Mouse (Mus musculus) hindbrain, postnatal 0 days (tissue): ENCODE results near the gene Cacng7. TPM values are rescaled to one million over a fixed set of nuclear protein-coding genes. Genes with fewer than 3 reads are reported as not detected.
"Not testable (repeated sequence)": the region's sequence is repeated elsewhere in the genome, so short reads cannot be mapped to it uniquely, and the experiment has no call there.

Source experiments
- ATAC-seq: fragments of 200-750 bp; cut with Nextera tagmentation; 2 replicates; pipeline ENCODE4 v1.8.0; 2017; ENCODE audit warnings: mild to moderate bottlenecking, moderate TSS enrichment, moderate library complexity
- DNase-seq: peaks from one replicate; pipeline ENCODE4 v3.0.0-alpha.2; 2015; ENCODE audit warnings: low spot score
- H3K27ac ChIP-seq: fragments of 300-500 bp; sonication (generic); 2 replicates; pipeline ENCODE4 v1.5.1; 2014; ENCODE audit warnings: mild to moderate bottlenecking
- H3K27me3 ChIP-seq: fragments of 300-500 bp; sonication (generic); 2 replicates; pipeline ENCODE4 v1.6.1; 2014; ENCODE audit warnings: low read length, mixed read lengths; ENCODE audit not compliant: insufficient read depth
- H3K36me3 ChIP-seq: fragments of 300-500 bp; sonication (generic); 2 replicates; pipeline ENCODE4 v1.6.1; 2014; ENCODE audit warnings: low read length, mixed read lengths; ENCODE audit not compliant: insufficient read depth
- H3K4me1 ChIP-seq: fragments of 300-500 bp; sonication (generic); 2 replicates; pipeline ENCODE4 v1.6.1; 2014; ENCODE audit warnings: antibody characterized with exemption, low read length, mixed read lengths; ENCODE audit not compliant: insufficient read depth
- H3K4me2 ChIP-seq: fragments of 300-500 bp; sonication (generic); 2 replicates; pipeline ENCODE4 v1.6.1; 2014; ENCODE audit warnings: low read depth, mild to moderate bottlenecking, low read length, moderate library complexity, mixed read lengths
- H3K4me3 ChIP-seq: fragments of 300-500 bp; sonication (generic); 2 replicates; pipeline ENCODE4 v1.5.1; 2014; ENCODE audit warnings: low read length
- H3K9ac ChIP-seq: fragments of 300-500 bp; sonication (generic); replicated peaks from 2 replicates; pipeline ENCODE4 v1.6.1; 2014; ENCODE audit warnings: mild to moderate bottlenecking, low read length, moderate library complexity, mixed read lengths
- H3K9me3 ChIP-seq: fragments of 300-500 bp; sonication (generic); 2 replicates; pipeline ENCODE4 v1.6.1; 2016; ENCODE audit warnings: low read length, mixed read lengths
- CTCF ChIP-seq: IDR thresholded peaks from 2 replicates; pipeline ENCODE4 v1.5.1; 2016; ENCODE audit warnings: antibody characterized with exemption, control low read depth, low read depth
- WGBS: fragments of 180-500 bp; shearing (Covaris S2); extraction: QIAGEN DNeasy Blood & Tissue Kit; methylation state at CpG from one replicate; pipeline ENCODE4 v1.1.7; 2014; 5-methylcytosine and 5-hydroxymethylcytosine counted together
- polyA plus RNA-seq: library from polyadenylated mRNA; unstranded; fragments of >200 nt; fragmentation: Nextera tagmentation; extraction: Ambion mirVana; gene quantifications from 2 replicates; pipeline ENCODE4 v1.2.1, GENCODE M21; 2015
- total RNA-seq: library from RNA; depleted of rRNA; stranded (reverse); fragments of >200 nt; gene quantifications from 2 replicates; pipeline ENCODE4 v1.2.3, GENCODE M21; 2014

Cacng7 gene
- total and polyA plus RNA-seq, 2 experiments from 2014 or later: 4.0 to 115 TPM

- Histone ChIP-seq H3K4me3 (peak overlapping the region; percentile 50), H3K9me3 (no peaks in the 10 kb centered on the region), H3K36me3 (0 out of 2 replicates have a peak, but pooled peaks cover 3% of the 10 kb centered on the region), H3K9ac (peak overlapping the region; percentile 56), H3K4me2 (peak overlapping the region; percentile 76), H3K27ac (peak overlapping the region; percentile 21; the same call in 1 of the 2 replicates), H3K4me1 (peaks cover 14% of the 10 kb centered on the region), H3K27me3 (no peaks in the 10 kb centered on the region)
- peak; percentile 27 for ATAC-seq
- no peak for DNase-seq
- 3% methylated on average over 12 of the region's 12 CpGs for WGBS
- no peak for TF ChIP-seq CTCF
Measured at GRCm38 (mm10) chr7:3391081-3391451, 58.3 kb downstream of the Cacng7 start.

GRCm38 (mm10) chr7:3391809-3392208 is 59.1 kb downstream of the Cacng7 start:
- ATAC-seq: 0 out of 2 replicates have a peak, but pooled peaks have one; percentile 33
- Histone ChIP-seq H3K9ac (peak overlapping the region; percentile 56; the same call in 1 of the 2 replicates), H3K4me2 (peak overlapping the region; percentile 76), H3K9me3 (no peaks in the 10 kb centered on the region), H3K27me3 (no peaks in the 10 kb centered on the region), H3K27ac (no peak overlapping the region), H3K4me3 (peak overlapping the region; percentile 50), H3K36me3 (0 out of 2 replicates have a peak, but pooled peaks cover 3% of the 10 kb centered on the region), H3K4me1 (peaks cover 14% of the 10 kb centered on the region)
- no peak for TF ChIP-seq CTCF
- peak; percentile 41 for DNase-seq
- WGBS: 11% methylated on average over 4 of the region's 4 CpGs

- ATAC-seq (no peak), DNase-seq (no peak)
- no peak overlapping the region for H3K9ac ChIP-seq
- TF ChIP-seq CTCF: no peak
- peaks cover 5% of the 10 kb centered on the region; the same call in 1 of the 2 replicates for H3K4me1 ChIP-seq
- WGBS: 39% methylated on average over 10 of the region's 10 CpGs
- no peak overlapping the region for H3K27ac ChIP-seq
- no peak overlapping the region for H3K4me3 ChIP-seq
- H3K9me3 ChIP-seq: no peaks in the 10 kb centered on the region
- peak overlapping the region; percentile 23 for H3K4me2 ChIP-seq
- 0 out of 2 replicates have a peak, but pooled peaks cover 3% of the 10 kb centered on the region for H3K36me3 ChIP-seq
- no peaks in the 10 kb centered on the region for H3K27me3 ChIP-seq
Measured at GRCm38 (mm10) chr7:3397355-3397754, 64.6 kb downstream of the Cacng7 start.

DNA sequence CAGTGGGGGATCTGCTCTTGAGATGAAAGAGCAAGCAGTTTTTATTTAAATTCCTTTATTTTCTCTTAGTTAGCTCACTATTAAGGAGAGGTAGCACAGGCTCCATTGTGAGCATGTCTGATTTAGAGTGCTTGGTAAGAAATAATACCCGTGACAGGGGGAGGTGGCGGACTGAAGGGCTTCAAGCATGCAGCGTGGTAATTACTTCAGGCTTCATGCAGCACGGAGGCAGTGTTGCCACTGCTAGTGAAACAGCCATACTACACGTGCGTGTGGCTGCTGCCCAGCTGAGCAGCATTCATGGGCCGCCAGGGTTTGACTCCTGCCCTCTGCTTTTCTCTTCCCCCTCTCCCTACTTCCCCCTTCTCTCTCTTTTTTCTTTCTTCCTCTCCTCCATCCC is 65.0 kb downstream of the Cacng7 start:
- peak overlapping the region; percentile 23 for H3K4me2 ChIP-seq
- 14% methylated on average over 7 of the region's 7 CpGs for WGBS
- ATAC-seq (no peak; the same call in 1 of the 2 replicates), DNase-seq (peak; percentile 29)
- no peak for TF ChIP-seq CTCF
- no peak overlapping the region for H3K4me3 ChIP-seq
- no peaks in the 10 kb centered on the region for H3K9me3 ChIP-seq
- no peak overlapping the region for H3K9ac ChIP-seq
- H3K27me3 ChIP-seq: no peaks in the 10 kb centered on the region
- H3K4me1 ChIP-seq: peaks cover 4% of the 10 kb centered on the region; the same call in 1 of the 2 replicates
- H3K27ac ChIP-seq: no peak overlapping the region
- 0 out of 2 replicates have a peak, but pooled peaks cover 3% of the 10 kb centered on the region for H3K36me3 ChIP-seq

DNA sequence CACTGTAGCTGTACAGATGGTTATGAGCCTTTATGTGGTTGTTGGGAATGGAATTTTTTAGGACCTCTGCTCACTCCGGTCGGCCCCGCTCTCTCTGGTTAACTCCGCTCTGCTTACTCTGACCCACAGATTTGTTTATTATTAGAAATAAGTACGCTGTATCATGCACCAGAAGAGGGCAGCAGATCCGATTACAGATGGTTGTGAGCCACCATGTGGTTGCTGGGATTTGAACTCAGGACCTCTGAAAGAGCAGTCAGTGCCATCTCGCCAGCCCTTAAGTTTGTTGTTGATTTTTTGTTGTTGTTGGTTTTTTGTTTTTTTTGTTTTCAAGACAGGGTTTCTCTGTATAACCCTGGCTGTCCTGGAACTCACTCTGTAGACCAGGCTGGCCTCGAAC is 65.6 kb downstream of the Cacng7 start:
- H3K4me2 ChIP-seq, H3K36me3 ChIP-seq, H3K4me3 ChIP-seq, H3K4me1 ChIP-seq, ATAC-seq, H3K9ac ChIP-seq, DNase-seq, H3K9me3 ChIP-seq, H3K27me3 ChIP-seq, H3K27ac ChIP-seq: not testable (repeated sequence)
- 92% methylated on average over 8 of the region's 8 CpGs for WGBS

DNA sequence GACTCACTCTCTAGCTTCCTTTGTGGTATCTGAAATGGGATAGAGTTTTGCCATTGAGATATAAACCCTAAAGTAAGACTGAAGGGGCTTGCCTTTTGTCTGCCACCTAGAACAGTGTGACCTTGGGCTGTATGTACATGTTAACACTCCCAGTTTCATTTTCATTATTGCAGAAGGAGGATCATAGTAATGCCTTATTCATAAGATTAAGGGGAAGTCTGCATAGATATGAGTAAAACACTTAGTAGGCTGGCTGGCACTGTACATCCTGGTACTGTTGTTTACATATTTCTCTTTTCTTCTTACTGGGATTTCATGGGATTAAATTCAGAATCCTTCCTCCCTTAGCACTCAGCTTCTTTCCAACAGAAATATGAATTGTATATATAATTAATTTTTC is 67.2 kb downstream of the Cacng7 start:
- H3K27me3 ChIP-seq: no peaks in the 10 kb centered on the region
- TF ChIP-seq CTCF: no peak
- no peak overlapping the region for H3K4me3 ChIP-seq
- peaks cover 4% of the 10 kb centered on the region; the same call in 1 of the 2 replicates for H3K4me1 ChIP-seq
- no peak overlapping the region for H3K4me2 ChIP-seq
- ATAC-seq (no peak), DNase-seq (no peak)
- no peak overlapping the region for H3K9ac ChIP-seq
- H3K36me3 ChIP-seq: 0 out of 2 replicates have a peak, but pooled peaks cover 3% of the 10 kb centered on the region
- no peak overlapping the region for H3K27ac ChIP-seq
- no peaks in the 10 kb centered on the region for H3K9me3 ChIP-seq

DNA sequence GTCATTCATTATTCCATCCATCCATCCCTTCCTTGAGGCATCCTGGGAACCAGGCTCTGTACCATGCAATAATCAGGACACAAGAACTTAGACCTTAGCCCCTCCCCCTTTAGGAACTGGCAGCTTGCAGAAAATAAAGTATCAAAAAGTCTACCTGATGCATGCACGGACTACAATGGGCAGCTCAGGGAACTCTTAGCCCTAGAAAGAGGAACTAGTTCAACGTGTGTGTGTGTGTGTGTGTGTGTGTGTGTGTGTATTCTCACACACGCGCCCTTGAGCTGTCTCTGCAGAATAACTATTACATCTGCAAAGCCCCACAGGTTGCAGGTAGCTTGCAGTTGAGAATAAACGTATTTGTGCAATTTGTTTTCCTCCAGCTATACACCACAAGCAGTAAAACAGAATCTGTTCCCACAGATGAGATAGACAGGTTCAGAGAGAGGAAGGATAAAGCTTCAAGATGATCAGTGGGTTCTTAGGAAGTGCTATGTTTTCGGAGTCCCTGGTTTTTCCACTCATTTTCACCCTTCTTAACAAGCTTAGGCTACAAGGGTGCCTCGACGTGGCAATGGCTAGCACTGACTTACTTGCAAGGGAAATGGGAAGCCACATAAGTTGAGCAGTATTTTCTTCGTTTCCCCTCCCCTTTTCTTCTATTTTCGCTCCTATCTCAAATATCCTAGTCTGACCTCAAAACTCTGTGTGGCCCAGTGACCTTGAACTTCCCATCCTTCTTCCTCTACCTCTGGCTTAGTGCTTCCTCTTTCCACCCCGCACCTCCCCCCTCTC is 77.2 kb downstream of the Cacng7 start:
- ATAC-seq (no peak), DNase-seq (no peak)
- no peak overlapping the region for H3K27ac ChIP-seq
- H3K9ac ChIP-seq: no peak overlapping the region
- H3K4me2 ChIP-seq: no peak overlapping the region
- no peaks in the 10 kb centered on the region for H3K36me3 ChIP-seq
- no peak for TF ChIP-seq CTCF
- no peak overlapping the region for H3K4me3 ChIP-seq
- H3K9me3 ChIP-seq: no peaks in the 10 kb centered on the region
- 70% methylated on average over 11 of the region's 11 CpGs for WGBS
- H3K27me3 ChIP-seq: 0 out of 2 replicates have a peak, but pooled peaks cover 15% of the 10 kb centered on the region
- no peaks in the 10 kb centered on the region for H3K4me1 ChIP-seq
